Mouse (Mus musculus): ENCODE results near the gene Alx3. TPM values are rescaled to one million over a fixed set of nuclear protein-coding genes. Genes with fewer than 3 reads are reported as not detected.

Alx3 gene
- not detected for polyA plus RNA-seq (2015; fragmentation: Illumina TruSeq; extraction: RNeasy Lipid Tissue Mini Kit (QIAGEN cat#74804); ENCODE audit: insufficient read depth, low read depth, low replicate concordance)

GRCm38 (mm10) chr3:107594662-107595263 is at the start of gene Alx3:
Gene Alx3, plus strand, starts transcription at chr3:107595031.

GRCm38 (mm10) chr3:107554842-107555241 is 40.0 kb upstream of the Alx3 start, which contains the start of gene Ubl4b:
Gene Ubl4b, minus strand, starts transcription at chr3:107555073.

GRCm38 (mm10) chr3:107630682-107631522 is 36.1 kb downstream of the Alx3 start, which contains the start of gene Gm10961:
Gene Gm10961, plus strand, starts transcription at chr3:107631322.

GRCm38 (mm10) chr3:107631523-107631958 is 36.7 kb downstream of the Alx3 start, which contains the start of gene Strip1:
Gene Strip1, minus strand, starts transcription at chr3:107631694.

Other genes starting within 250 kb of the Alx3 start
- not detected for gene Kcnc4, start 135.5 kb upstream of the Alx3 start, polyA plus RNA-seq (2015; fragmentation: Illumina TruSeq; extraction: RNeasy Lipid Tissue Mini Kit (QIAGEN cat#74804); ENCODE audit: insufficient read depth, low read depth, low replicate concordance)
- 2.5 TPM for gene Slc6a17, start 77.0 kb upstream of the Alx3 start, polyA plus RNA-seq (2015; fragmentation: Illumina TruSeq; extraction: RNeasy Lipid Tissue Mini Kit (QIAGEN cat#74804); ENCODE audit: insufficient read depth, low read depth, low replicate concordance)
- gene Ubl4b, start 40.0 kb upstream of the Alx3 start, polyA plus RNA-seq (2015; fragmentation: Illumina TruSeq; extraction: RNeasy Lipid Tissue Mini Kit (QIAGEN cat#74804); ENCODE audit: insufficient read depth, low read depth, low replicate concordance), result not detected
- not detected for gene Gm10961, start 36.3 kb downstream of the Alx3 start, polyA plus RNA-seq (2015; fragmentation: Illumina TruSeq; extraction: RNeasy Lipid Tissue Mini Kit (QIAGEN cat#74804); ENCODE audit: insufficient read depth, low read depth, low replicate concordance)
- gene Strip1, start 36.7 kb downstream of the Alx3 start, polyA plus RNA-seq (2015; fragmentation: Illumina TruSeq; extraction: RNeasy Lipid Tissue Mini Kit (QIAGEN cat#74804); ENCODE audit: insufficient read depth, low read depth, low replicate concordance), result 11.4 TPM
- gene Ahcyl1, start 101.5 kb downstream of the Alx3 start, polyA plus RNA-seq (2015; fragmentation: Illumina TruSeq; extraction: RNeasy Lipid Tissue Mini Kit (QIAGEN cat#74804); ENCODE audit: insufficient read depth, low read depth, low replicate concordance), result 24.6 TPM
- 10.5 TPM for gene Csf1, start 165.4 kb downstream of the Alx3 start, polyA plus RNA-seq (2015; fragmentation: Illumina TruSeq; extraction: RNeasy Lipid Tissue Mini Kit (QIAGEN cat#74804); ENCODE audit: insufficient read depth, low read depth, low replicate concordance)